Mouse (Mus musculus) forebrain, embryonic 14.5 days (tissue): Measurements from ENCODE around the gene Ptprk. TPM values are rescaled to one million over a fixed set of nuclear protein-coding genes. Genes with fewer than 3 reads are reported as not detected.

Experiments
- ATAC-seq: fragments of 200-750 bp; cut with Nextera tagmentation; 2 replicates; pipeline ENCODE4 v1.8.0; 2017; ENCODE audit warnings: mild to moderate bottlenecking, moderate library complexity
- DNase-seq: peaks from one replicate; pipeline ENCODE4 v3.0.0-alpha.2; 2015; ENCODE audit warnings: low spot score
- H3K27ac ChIP-seq: fragments of 300-500 bp; sonication (generic); 2 replicates; pipeline ENCODE4 v1.5.1; 2014; ENCODE audit warnings: low read depth, mild to moderate bottlenecking, control low read depth, low read length, moderate library complexity
- H3K27me3 ChIP-seq: fragments of 300-500 bp; sonication (generic); replicated peaks from 2 replicates; pipeline ENCODE4 v1.6.1; 2014; ENCODE audit warnings: low read length, control low read depth, mixed read lengths; ENCODE audit not compliant: control insufficient read depth, insufficient read depth
- H3K36me3 ChIP-seq: fragments of 300-500 bp; sonication (generic); 2 replicates; pipeline ENCODE4 v1.6.1; 2014; ENCODE audit warnings: low read length, control low read depth; ENCODE audit not compliant: control insufficient read depth, insufficient read depth
- H3K4me1 ChIP-seq: fragments of 300-500 bp; sonication (generic); 2 replicates; pipeline ENCODE4 v1.6.1; 2014; ENCODE audit warnings: antibody characterized with exemption, low read length, control low read depth; ENCODE audit not compliant: control insufficient read depth, insufficient read depth
- H3K4me2 ChIP-seq: fragments of 300-500 bp; sonication (generic); 2 replicates; pipeline ENCODE4 v1.6.1; 2014; ENCODE audit warnings: mild to moderate bottlenecking, control low read depth, low read length
- H3K4me3 ChIP-seq: fragments of 300-500 bp; sonication (generic); 2 replicates; pipeline ENCODE4 v1.5.1; 2014; ENCODE audit warnings: low read depth, low read length, control low read depth
- H3K9ac ChIP-seq: fragments of 300-500 bp; sonication (generic); 2 replicates; pipeline ENCODE4 v1.6.1; 2014; ENCODE audit warnings: mild to moderate bottlenecking, low read length, control low read depth, moderate library complexity
- H3K9me3 ChIP-seq: fragments of 300-500 bp; sonication (generic); replicated peaks from 2 replicates; pipeline ENCODE4 v1.6.1; 2016; ENCODE audit warnings: low read length, control low read depth, mixed read lengths; ENCODE audit not compliant: control insufficient read depth
- WGBS: fragments of 180-500 bp; shearing (Covaris S2); extraction: QIAGEN DNeasy Blood & Tissue Kit; methylation state at CpG from one replicate; pipeline ENCODE4 v1.1.7; 2014; 5-methylcytosine and 5-hydroxymethylcytosine counted together
- polyA plus RNA-seq: library from polyadenylated mRNA; unstranded; fragments of >200 nt; fragmentation: Nextera tagmentation; extraction: Ambion mirVana; gene quantifications from 2 replicates; pipeline ENCODE4 v1.2.1, GENCODE M21; 2014

The Ptprk gene
- polyA plus RNA-seq, 1 experiment from 2014 or later, result 14.7 TPM

GRCm38 (mm10) chr10:28076036-28076855 lies 1.6 kb downstream of the Ptprk start:
- Histone ChIP-seq H3K27me3 (no peaks in the 10 kb centered on the region), H3K27ac (peak overlapping the region; percentile 2; the same call in 1 of the 2 replicates), H3K4me1 (no peaks in the 10 kb centered on the region), H3K9me3 (no peaks in the 10 kb centered on the region), H3K9ac (peak overlapping the region; percentile 78), H3K4me3 (peak overlapping the region; percentile 65), H3K4me2 (peak overlapping the region; percentile 93), H3K36me3 (no peaks in the 10 kb centered on the region)
- DNase-seq (peak; percentile 41), ATAC-seq (no peak)
- 1% methylated on average over 30 of the region's 30 CpGs for WGBS

- DNase-seq, result no peak
- H3K4me3 ChIP-seq, result no peak overlapping the region
- no peak overlapping the region for H3K4me2 ChIP-seq
- WGBS, result 97% methylated on average over 1 of the region's 1 CpGs
- no peak for ATAC-seq
- H3K36me3 ChIP-seq, result no peaks in the 10 kb centered on the region
- no peak overlapping the region for H3K27ac ChIP-seq
- no peaks in the 10 kb centered on the region for H3K9me3 ChIP-seq
- H3K4me1 ChIP-seq, result no peaks in the 10 kb centered on the region
- H3K9ac ChIP-seq, result no peak overlapping the region
- H3K27me3 ChIP-seq, result no peaks in the 10 kb centered on the region
Observed at GRCm38 (mm10) chr10:28078270-28078669, 3.6 kb downstream of the Ptprk start.

- no peak overlapping the region for H3K9ac ChIP-seq
- 92% methylated on average over 2 of the region's 2 CpGs for WGBS
- DNase-seq (no peak), ATAC-seq (no peak)
- no peaks in the 10 kb centered on the region for H3K4me1 ChIP-seq
- no peaks in the 10 kb centered on the region for H3K27me3 ChIP-seq
- H3K9me3 ChIP-seq, result no peaks in the 10 kb centered on the region
- no peak overlapping the region for H3K4me3 ChIP-seq
- H3K27ac ChIP-seq, result no peak overlapping the region
- no peak overlapping the region for H3K4me2 ChIP-seq
- H3K36me3 ChIP-seq, result no peaks in the 10 kb centered on the region
Observed at GRCm38 (mm10) chr10:28081221-28081620, 6.6 kb downstream of the Ptprk start.

- H3K9me3 ChIP-seq, result no peaks in the 10 kb centered on the region
- H3K4me1 ChIP-seq, result no peaks in the 10 kb centered on the region
- no peak overlapping the region for H3K4me3 ChIP-seq
- H3K27me3 ChIP-seq, result no peaks in the 10 kb centered on the region
- no peaks in the 10 kb centered on the region for H3K36me3 ChIP-seq
- 70% methylated on average over 2 of the region's 2 CpGs for WGBS
- no peak overlapping the region for H3K27ac ChIP-seq
- DNase-seq (no peak), ATAC-seq (no peak)
- H3K4me2 ChIP-seq, result no peak overlapping the region
- H3K9ac ChIP-seq, result no peak overlapping the region
Observed at GRCm38 (mm10) chr10:28083183-28083582, 8.6 kb downstream of the Ptprk start.

GRCm38 (mm10) chr10:28083625-28084024 lies 9.0 kb downstream of the Ptprk start:
- no peak overlapping the region for H3K4me2 ChIP-seq
- H3K36me3 ChIP-seq, result no peaks in the 10 kb centered on the region
- ATAC-seq (no peak), DNase-seq (no peak)
- no peak overlapping the region for H3K9ac ChIP-seq
- no peaks in the 10 kb centered on the region for H3K4me1 ChIP-seq
- H3K27ac ChIP-seq, result no peak overlapping the region
- no peak overlapping the region for H3K4me3 ChIP-seq
- no peaks in the 10 kb centered on the region for H3K27me3 ChIP-seq
- 79% methylated on average over 1 of the region's 1 CpGs for WGBS
- no peaks in the 10 kb centered on the region for H3K9me3 ChIP-seq

GRCm38 (mm10) chr10:28087341-28087740 lies 12.7 kb downstream of the Ptprk start:
- no peaks in the 10 kb centered on the region for H3K27me3 ChIP-seq
- 82% methylated on average over 6 of the region's 6 CpGs for WGBS
- H3K9ac ChIP-seq, result no peak overlapping the region
- no peaks in the 10 kb centered on the region for H3K36me3 ChIP-seq
- no peaks in the 10 kb centered on the region for H3K9me3 ChIP-seq
- H3K27ac ChIP-seq, result no peak overlapping the region
- no peak overlapping the region for H3K4me3 ChIP-seq
- no peaks in the 10 kb centered on the region for H3K4me1 ChIP-seq
- no peak for ATAC-seq
- no peak for DNase-seq
- H3K4me2 ChIP-seq, result no peak overlapping the region

GRCm38 (mm10) chr10:28087749-28088148 lies 13.1 kb downstream of the Ptprk start:
- H3K27me3 ChIP-seq, result no peaks in the 10 kb centered on the region
- no peaks in the 10 kb centered on the region for H3K4me1 ChIP-seq
- H3K36me3 ChIP-seq, result no peaks in the 10 kb centered on the region
- H3K27ac ChIP-seq, result no peak overlapping the region
- H3K4me3 ChIP-seq, result no peak overlapping the region
- ATAC-seq (no peak), DNase-seq (no peak)
- H3K9me3 ChIP-seq, result no peaks in the 10 kb centered on the region
- WGBS, result 59% methylated on average over 3 of the region's 3 CpGs
- no peak overlapping the region for H3K9ac ChIP-seq
- no peak overlapping the region for H3K4me2 ChIP-seq

- no peaks in the 10 kb centered on the region for H3K4me1 ChIP-seq
- H3K4me3 ChIP-seq, result no peak overlapping the region
- no peak overlapping the region for H3K4me2 ChIP-seq
- no peaks in the 10 kb centered on the region for H3K9me3 ChIP-seq
- H3K27me3 ChIP-seq, result no peaks in the 10 kb centered on the region
- DNase-seq (no peak), ATAC-seq (no peak)
- no peaks in the 10 kb centered on the region for H3K36me3 ChIP-seq
- no peak overlapping the region for H3K27ac ChIP-seq
- no peak overlapping the region for H3K9ac ChIP-seq
Observed at GRCm38 (mm10) chr10:28096007-28096406, 21.4 kb downstream of the Ptprk start.

- no peaks in the 10 kb centered on the region for H3K9me3 ChIP-seq
- no peak overlapping the region for H3K27ac ChIP-seq
- no peak overlapping the region for H3K4me3 ChIP-seq
- H3K4me2 ChIP-seq, result no peak overlapping the region
- 59% methylated on average over 7 of the region's 7 CpGs for WGBS
- no peak overlapping the region for H3K9ac ChIP-seq
- no peaks in the 10 kb centered on the region for H3K36me3 ChIP-seq
- no peak for DNase-seq
- ATAC-seq, result no peak
- no peaks in the 10 kb centered on the region for H3K27me3 ChIP-seq
- no peaks in the 10 kb centered on the region for H3K4me1 ChIP-seq
Observed at GRCm38 (mm10) chr10:28097637-28098036, 23.0 kb downstream of the Ptprk start.
